Mouse (Mus musculus): ENCODE measurements at regions not wholly inside any gene's neighbourhood (a gene's known extent, or its start where the extent isn't known, plus 50 kb on each side); places are given as distances from the start of the nearest gene placed in this dataset.

DNA sequence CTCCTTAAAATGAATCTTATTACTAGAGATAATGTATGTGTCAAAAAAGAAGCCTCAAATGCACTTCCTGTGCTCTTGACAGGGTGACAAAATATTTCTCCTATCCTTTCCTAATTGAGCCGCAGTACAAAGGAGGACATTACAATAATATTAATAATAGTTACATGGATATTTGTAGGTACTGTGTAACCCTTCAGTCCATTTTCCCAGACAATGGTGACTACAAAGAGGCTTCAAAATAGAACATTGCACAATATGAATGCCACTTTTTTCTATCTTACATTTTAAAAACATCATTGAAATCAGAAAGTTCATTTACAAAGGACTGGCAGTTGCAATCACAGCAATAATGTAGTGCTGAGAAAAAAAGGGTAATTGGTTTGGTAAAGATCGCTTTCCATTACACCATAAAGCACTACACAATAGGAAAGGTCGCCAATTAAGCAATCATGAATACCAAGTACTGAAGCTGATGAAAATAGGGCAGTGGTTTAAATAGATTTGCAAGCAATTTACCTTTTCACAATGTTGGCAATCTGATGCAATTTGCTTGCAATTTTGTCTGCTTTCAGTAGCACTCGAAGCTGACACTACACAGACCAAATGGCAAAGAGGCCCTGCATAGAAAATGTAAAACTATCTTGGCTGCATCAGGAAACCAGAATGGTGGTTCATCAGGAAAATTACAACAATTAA is 126.1 kb upstream of the Sp8 start:
- Histone ChIP-seq H3K9ac (ENCODE audit: low read length) (no peak overlapping the region), H3K36me3 (ENCODE audit: control insufficient read depth, insufficient read depth, low read length) (no peaks in the 10 kb centered on the region), H3K27me3 (ENCODE audit: control insufficient read depth, insufficient read depth, low read length) (no peaks in the 10 kb centered on the region), H3K9me3 (ENCODE audit: control insufficient read depth, low read length) (no peaks in the 10 kb centered on the region), H3K4me3 (ENCODE audit: low read depth, low read length) (no peak overlapping the region), H3K4me2 (ENCODE audit: low read depth, severe bottlenecking) (no peak overlapping the region), H3K4me1 (ENCODE audit: control insufficient read depth, insufficient read depth, low read length) (no peaks in the 10 kb centered on the region), H3K27ac (replicated peaks; ENCODE audit: low read depth, low read length) (no peak overlapping the region)
- WGBS: 78% methylated on average over 4 of the region's 4 CpGs
- DNase-seq (ENCODE audit: low spot score): no peak
- no peak for ATAC-seq (ENCODE audit: insufficient number of reproducible peaks, low FRiP score, low TSS enrichment, low read depth)

DNA sequence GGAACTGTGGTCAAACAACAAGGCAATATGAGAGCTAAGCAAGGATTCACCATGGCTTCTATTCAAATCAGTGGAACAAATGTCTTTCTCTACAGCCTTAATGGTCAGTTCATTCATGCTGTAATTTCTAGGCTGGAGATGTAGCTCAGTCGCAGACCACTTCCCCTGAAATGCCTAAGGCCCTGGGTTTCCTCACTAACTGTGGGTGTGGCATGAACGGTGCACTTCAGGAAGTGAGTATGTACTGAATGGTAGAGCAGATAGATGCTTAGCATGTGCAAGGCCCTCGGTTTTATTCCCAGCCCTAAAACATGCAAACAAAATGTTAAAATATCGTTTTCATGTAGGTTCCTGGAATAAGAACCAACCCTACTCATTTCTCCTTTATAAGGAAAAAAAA is 129.3 kb upstream of the Sp8 start:
- ATAC-seq (ENCODE audit: insufficient number of reproducible peaks, low FRiP score, low TSS enrichment, low read depth): no peak
- Histone ChIP-seq H3K9me3 (ENCODE audit: control insufficient read depth, low read length) (no peaks in the 10 kb centered on the region), H3K27ac (replicated peaks; ENCODE audit: low read depth, low read length) (no peak overlapping the region), H3K4me2 (ENCODE audit: low read depth, severe bottlenecking) (no peak overlapping the region), H3K4me3 (ENCODE audit: low read depth, low read length) (no peak overlapping the region), H3K4me1 (ENCODE audit: control insufficient read depth, insufficient read depth, low read length) (no peaks in the 10 kb centered on the region), H3K9ac (ENCODE audit: low read length) (no peak overlapping the region), H3K27me3 (ENCODE audit: control insufficient read depth, insufficient read depth, low read length) (no peaks in the 10 kb centered on the region), H3K36me3 (ENCODE audit: control insufficient read depth, insufficient read depth, low read length) (no peaks in the 10 kb centered on the region)
- WGBS: 86% methylated on average over 4 of the region's 4 CpGs
- no peak for DNase-seq (ENCODE audit: low spot score)

DNA sequence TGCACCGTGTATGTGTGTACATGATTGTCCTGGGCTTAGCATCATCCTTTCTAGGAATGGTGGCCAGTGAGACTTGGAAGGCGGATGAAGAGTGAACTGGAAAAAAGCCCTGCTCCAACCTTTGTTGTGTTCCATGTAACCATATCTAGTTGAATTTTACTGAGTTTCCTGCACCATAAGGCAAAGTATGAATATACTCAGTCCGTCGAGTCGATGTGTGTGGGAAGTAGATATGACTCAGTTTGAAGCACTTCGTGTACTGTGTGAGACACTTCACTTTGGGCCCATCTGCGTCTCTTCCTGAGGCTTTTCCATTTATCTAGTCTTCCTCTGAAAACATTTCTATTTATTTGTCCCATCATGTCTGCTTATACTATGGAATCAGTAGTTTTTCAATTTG is 139.5 kb upstream of the Sp8 start:
- Histone ChIP-seq H3K4me3 (ENCODE audit: low read depth, low read length) (no peak overlapping the region), H3K9me3 (ENCODE audit: control insufficient read depth, low read length) (no peaks in the 10 kb centered on the region), H3K9ac (ENCODE audit: low read length) (no peak overlapping the region), H3K4me2 (ENCODE audit: low read depth, severe bottlenecking) (no peak overlapping the region), H3K27me3 (ENCODE audit: control insufficient read depth, insufficient read depth, low read length) (no peaks in the 10 kb centered on the region), H3K4me1 (ENCODE audit: control insufficient read depth, insufficient read depth, low read length) (no peaks in the 10 kb centered on the region), H3K36me3 (ENCODE audit: control insufficient read depth, insufficient read depth, low read length) (no peaks in the 10 kb centered on the region), H3K27ac (replicated peaks; ENCODE audit: low read depth, low read length) (no peak overlapping the region)
- DNase-seq (ENCODE audit: low spot score) (no peak), ATAC-seq (ENCODE audit: insufficient number of reproducible peaks, low FRiP score, low TSS enrichment, low read depth) (no peak)
- WGBS: 94% methylated on average over 7 of the region's 7 CpGs

DNA sequence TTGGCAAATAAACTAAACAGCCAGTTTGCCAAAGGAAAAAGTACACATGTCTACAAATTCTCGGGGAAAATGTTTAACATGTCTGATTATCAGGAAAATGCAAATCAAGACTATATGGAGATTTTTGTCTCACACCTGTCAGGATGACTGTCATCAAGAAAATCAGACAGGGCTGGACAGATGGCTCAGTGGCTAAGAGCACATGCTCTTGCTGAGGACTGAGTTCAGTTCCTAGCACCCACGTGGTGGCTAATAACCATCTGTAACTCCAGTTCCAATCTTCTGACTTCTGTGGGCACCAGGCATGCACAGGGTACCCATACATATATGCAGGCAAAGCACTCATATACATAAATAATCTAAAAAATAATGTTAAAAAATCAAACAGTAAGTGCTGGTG is 141.3 kb upstream of the Sp8 start:
- Histone ChIP-seq H3K9ac (ENCODE audit: low read length) (no peak overlapping the region), H3K27me3 (ENCODE audit: control insufficient read depth, insufficient read depth, low read length) (no peaks in the 10 kb centered on the region), H3K4me2 (ENCODE audit: low read depth, severe bottlenecking) (no peak overlapping the region), H3K4me3 (ENCODE audit: low read depth, low read length) (no peak overlapping the region), H3K27ac (replicated peaks; ENCODE audit: low read depth, low read length) (no peak overlapping the region), H3K9me3 (ENCODE audit: control insufficient read depth, low read length) (no peaks in the 10 kb centered on the region), H3K4me1 (ENCODE audit: control insufficient read depth, insufficient read depth, low read length) (no peaks in the 10 kb centered on the region), H3K36me3 (ENCODE audit: control insufficient read depth, insufficient read depth, low read length) (no peaks in the 10 kb centered on the region)
- DNase-seq (ENCODE audit: low spot score): no peak
- 90% methylated on average over 2 of the region's 2 CpGs for WGBS
- ATAC-seq (ENCODE audit: insufficient number of reproducible peaks, low FRiP score, low TSS enrichment, low read depth): no peak

DNA sequence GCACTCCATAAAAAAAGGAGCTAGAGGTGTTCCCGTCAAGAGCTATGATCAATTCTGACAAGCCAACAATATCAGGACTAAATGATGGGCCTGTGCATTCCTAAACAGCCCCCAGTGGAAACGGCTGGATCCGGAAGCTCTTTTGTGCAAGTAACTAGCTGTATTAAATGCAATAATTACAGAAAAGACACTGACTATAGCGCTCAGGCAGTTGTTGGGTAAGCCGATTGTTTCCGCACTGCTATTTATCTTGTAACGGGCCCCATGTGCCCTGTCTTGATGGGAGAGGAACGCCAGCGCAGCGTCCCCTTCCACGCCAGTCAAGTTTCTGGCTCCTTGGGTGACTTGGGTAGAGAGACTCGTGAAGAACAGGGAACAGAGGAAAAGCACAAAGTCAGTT is 142.4 kb upstream of the Sp8 start:
- Histone ChIP-seq H3K27ac (replicated peaks; ENCODE audit: low read depth, low read length) (no peak overlapping the region), H3K4me3 (ENCODE audit: low read depth, low read length) (no peak overlapping the region), H3K4me2 (ENCODE audit: low read depth, severe bottlenecking) (no peak overlapping the region), H3K9me3 (ENCODE audit: control insufficient read depth, low read length) (no peaks in the 10 kb centered on the region), H3K36me3 (ENCODE audit: control insufficient read depth, insufficient read depth, low read length) (no peaks in the 10 kb centered on the region), H3K27me3 (ENCODE audit: control insufficient read depth, insufficient read depth, low read length) (no peaks in the 10 kb centered on the region), H3K4me1 (ENCODE audit: control insufficient read depth, insufficient read depth, low read length) (no peaks in the 10 kb centered on the region), H3K9ac (ENCODE audit: low read length) (no peak overlapping the region)
- no peak for ATAC-seq (ENCODE audit: insufficient number of reproducible peaks, low FRiP score, low TSS enrichment, low read depth)
- no peak for DNase-seq (ENCODE audit: low spot score)
- 60% methylated on average over 12 of the region's 12 CpGs for WGBS

DNA sequence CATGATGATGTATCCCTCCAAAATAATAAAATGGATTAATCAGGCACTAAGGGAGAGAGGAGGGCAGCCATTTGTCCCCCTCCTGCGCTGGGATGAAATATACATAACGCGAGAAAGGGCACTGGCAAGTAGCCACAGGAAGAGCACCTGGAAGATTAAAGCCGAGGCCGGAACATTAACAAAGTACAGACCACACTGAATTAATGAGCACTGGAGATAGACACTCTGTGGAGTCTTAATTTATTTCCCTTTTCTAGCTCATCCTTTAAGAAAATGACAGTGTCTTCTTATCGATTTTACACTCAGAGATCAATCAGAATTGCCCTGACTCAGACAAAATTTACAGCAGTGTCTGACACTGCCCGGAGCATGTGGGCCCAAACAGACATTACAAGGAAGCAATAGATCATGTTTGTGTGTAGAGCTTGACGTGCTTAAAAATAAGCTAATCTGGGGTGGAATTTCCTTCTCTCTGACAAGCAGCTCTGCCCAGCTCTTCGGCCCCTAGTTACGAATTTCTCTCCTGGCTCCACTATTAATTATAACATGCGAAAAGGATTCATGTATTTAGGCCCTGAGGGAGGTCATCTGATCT is 143.0 kb upstream of the Sp8 start:
- Histone ChIP-seq H3K9ac (ENCODE audit: low read length) (no peak overlapping the region), H3K4me2 (ENCODE audit: low read depth, severe bottlenecking) (no peak overlapping the region), H3K27ac (replicated peaks; ENCODE audit: low read depth, low read length) (no peak overlapping the region), H3K27me3 (ENCODE audit: control insufficient read depth, insufficient read depth, low read length) (no peaks in the 10 kb centered on the region), H3K36me3 (ENCODE audit: control insufficient read depth, insufficient read depth, low read length) (no peaks in the 10 kb centered on the region), H3K9me3 (ENCODE audit: control insufficient read depth, low read length) (no peaks in the 10 kb centered on the region), H3K4me3 (ENCODE audit: low read depth, low read length) (no peak overlapping the region), H3K4me1 (ENCODE audit: control insufficient read depth, insufficient read depth, low read length) (no peaks in the 10 kb centered on the region)
- WGBS: 38% methylated on average over 11 of the region's 11 CpGs
- no peak for DNase-seq (ENCODE audit: low spot score)
- peak; percentile 18; the same call in 1 of the 2 replicates for ATAC-seq (ENCODE audit: insufficient number of reproducible peaks, low FRiP score, low TSS enrichment, low read depth)

DNA sequence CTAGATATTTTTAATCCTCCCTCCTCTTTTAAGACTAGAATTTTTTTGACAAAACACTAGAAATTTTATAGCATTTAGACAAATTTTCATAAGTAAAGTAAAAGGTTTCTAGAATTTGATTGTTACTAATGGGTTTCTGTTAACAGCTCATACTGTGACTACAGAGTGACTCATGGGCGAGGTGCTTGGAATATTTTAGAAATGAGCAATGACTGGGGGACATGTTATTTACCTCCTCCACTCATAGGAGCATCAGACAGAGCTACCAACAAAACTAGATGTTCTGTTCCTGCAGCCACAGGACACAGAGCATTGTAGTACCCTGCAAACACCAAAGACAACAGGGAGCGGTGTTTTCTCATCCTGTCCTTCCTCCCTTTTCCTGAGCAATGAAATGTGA is 144.3 kb upstream of the Sp8 start:
- WGBS: 87% methylated on average over 2 of the region's 2 CpGs
- DNase-seq (ENCODE audit: low spot score) (no peak), ATAC-seq (ENCODE audit: insufficient number of reproducible peaks, low FRiP score, low TSS enrichment, low read depth) (no peak)
- Histone ChIP-seq H3K4me2 (ENCODE audit: low read depth, severe bottlenecking) (no peak overlapping the region), H3K4me3 (ENCODE audit: low read depth, low read length) (no peak overlapping the region), H3K4me1 (ENCODE audit: control insufficient read depth, insufficient read depth, low read length) (no peaks in the 10 kb centered on the region), H3K9ac (ENCODE audit: low read length) (no peak overlapping the region), H3K27me3 (ENCODE audit: control insufficient read depth, insufficient read depth, low read length) (no peaks in the 10 kb centered on the region), H3K27ac (replicated peaks; ENCODE audit: low read depth, low read length) (no peak overlapping the region), H3K9me3 (ENCODE audit: control insufficient read depth, low read length) (no peaks in the 10 kb centered on the region), H3K36me3 (ENCODE audit: control insufficient read depth, insufficient read depth, low read length) (no peaks in the 10 kb centered on the region)

DNA sequence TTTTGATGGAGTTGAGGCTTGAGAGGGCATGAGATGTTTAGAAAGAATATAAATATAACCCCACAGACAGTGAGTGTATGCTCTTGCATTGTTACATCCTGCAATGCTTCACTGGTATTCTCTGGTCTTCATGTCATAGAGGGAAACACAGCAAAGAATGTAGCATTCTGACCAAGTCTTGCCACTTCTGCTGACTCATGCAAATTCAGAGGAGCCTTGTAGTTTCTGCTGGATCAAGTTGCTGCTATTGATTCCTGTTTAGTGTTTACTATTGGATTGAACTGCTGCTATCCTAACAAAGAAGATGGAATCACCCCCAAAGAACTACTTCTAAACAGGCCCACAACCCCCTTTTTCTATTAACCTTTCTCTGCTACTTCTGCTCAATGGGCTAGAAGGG is 148.0 kb upstream of the Sp8 start:
- Histone ChIP-seq H3K4me2 (ENCODE audit: low read depth, severe bottlenecking) (no peak overlapping the region), H3K36me3 (ENCODE audit: control insufficient read depth, insufficient read depth, low read length) (no peaks in the 10 kb centered on the region), H3K9me3 (ENCODE audit: control insufficient read depth, low read length) (no peaks in the 10 kb centered on the region), H3K27ac (replicated peaks; ENCODE audit: low read depth, low read length) (no peak overlapping the region), H3K4me3 (ENCODE audit: low read depth, low read length) (no peak overlapping the region), H3K4me1 (ENCODE audit: control insufficient read depth, insufficient read depth, low read length) (no peaks in the 10 kb centered on the region), H3K27me3 (ENCODE audit: control insufficient read depth, insufficient read depth, low read length) (no peaks in the 10 kb centered on the region), H3K9ac (ENCODE audit: low read length) (no peak overlapping the region)
- ATAC-seq (ENCODE audit: insufficient number of reproducible peaks, low FRiP score, low TSS enrichment, low read depth) (no peak), DNase-seq (ENCODE audit: low spot score) (no peak)

DNA sequence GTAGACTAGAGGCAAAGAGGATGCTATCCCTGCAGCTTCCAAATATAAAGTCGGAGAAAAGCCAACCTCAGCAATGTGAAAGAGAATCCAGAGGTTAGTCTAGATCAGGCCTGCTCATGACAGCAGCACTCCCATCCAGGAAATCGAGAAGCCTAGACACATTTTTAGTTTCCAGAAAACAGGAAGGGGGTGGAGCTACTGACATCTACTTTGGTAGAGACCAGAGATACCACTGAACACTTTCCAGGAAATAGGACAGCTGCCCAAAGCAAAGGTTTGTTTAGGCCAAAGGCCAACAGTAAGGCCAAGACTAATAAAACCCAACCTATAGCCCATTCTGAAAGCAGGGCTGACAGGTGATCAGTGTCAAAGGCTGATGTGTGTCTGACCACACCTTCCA is 151.4 kb upstream of the Sp8 start:
- H3K9ac ChIP-seq (ENCODE audit: low read length): no peak overlapping the region
- no peaks in the 10 kb centered on the region for H3K36me3 ChIP-seq (ENCODE audit: control insufficient read depth, insufficient read depth, low read length)
- H3K4me2 ChIP-seq (ENCODE audit: low read depth, severe bottlenecking): no peak overlapping the region
- no peak overlapping the region for H3K27ac ChIP-seq (replicated peaks; ENCODE audit: low read depth, low read length)
- no peaks in the 10 kb centered on the region for H3K27me3 ChIP-seq (ENCODE audit: control insufficient read depth, insufficient read depth, low read length)
- no peaks in the 10 kb centered on the region for H3K4me1 ChIP-seq (ENCODE audit: control insufficient read depth, insufficient read depth, low read length)
- H3K4me3 ChIP-seq (ENCODE audit: low read depth, low read length): no peak overlapping the region
- H3K9me3 ChIP-seq (ENCODE audit: control insufficient read depth, low read length): no peaks in the 10 kb centered on the region
- DNase-seq (ENCODE audit: low spot score) (no peak), ATAC-seq (ENCODE audit: insufficient number of reproducible peaks, low FRiP score, low TSS enrichment, low read depth) (no peak)
- WGBS: 81% methylated on average over 2 of the region's 2 CpGs
